Mouse (Mus musculus) neural tube, embryonic 10.5 days (tissue): ENCODE measurements around the gene Igsf3.

ENCODE experiments used
- DNase-seq: peaks from one replicate; pipeline ENCODE4 v3.0.0-alpha.2; 2017; ENCODE audit warnings: low spot score; ENCODE audit errors: extremely low spot score

Igsf3 gene

DNA sequence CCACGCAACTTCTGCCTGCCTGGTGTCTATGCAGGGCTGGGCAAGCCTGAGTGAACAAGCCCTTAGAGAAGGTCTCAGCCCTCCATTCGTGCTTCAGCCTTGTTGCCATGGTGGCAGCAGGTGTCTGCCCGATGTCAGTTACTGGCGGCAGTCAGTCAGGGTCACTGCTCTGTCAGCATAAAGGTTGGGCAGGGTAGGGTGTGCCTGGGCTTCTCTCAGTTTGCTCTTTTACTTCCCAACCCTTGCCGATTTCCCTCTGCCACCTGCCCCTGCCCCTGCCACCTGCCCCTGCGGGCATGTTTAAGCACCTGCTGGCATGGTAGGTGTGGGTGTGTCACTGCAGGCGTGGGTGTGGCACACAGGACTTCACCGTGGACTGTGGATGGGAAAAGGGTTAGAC lies 67.6 kb downstream of the Igsf3 start:
- DNase-seq = no peak

DNA sequence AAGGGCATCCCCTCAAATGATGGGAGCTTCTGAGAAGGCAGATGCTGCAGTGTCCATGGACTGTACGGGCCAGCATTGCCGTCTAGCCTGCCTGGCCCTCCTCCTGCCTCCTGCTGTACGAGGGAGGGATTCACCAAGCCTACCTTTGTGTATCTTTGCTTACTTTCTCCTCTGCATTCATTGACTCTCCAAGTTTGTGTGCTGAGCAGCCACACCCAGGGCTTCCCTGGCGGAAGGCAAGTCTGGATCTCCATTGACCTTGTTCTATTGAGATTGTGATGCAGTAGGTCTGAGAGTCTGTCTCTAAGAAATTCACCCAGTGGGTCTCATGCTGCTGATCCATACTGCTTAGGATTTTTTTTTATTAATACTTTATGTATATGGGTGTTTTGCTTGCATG lies 70.4 kb downstream of the Igsf3 start:
- no peak for DNase-seq

DNA sequence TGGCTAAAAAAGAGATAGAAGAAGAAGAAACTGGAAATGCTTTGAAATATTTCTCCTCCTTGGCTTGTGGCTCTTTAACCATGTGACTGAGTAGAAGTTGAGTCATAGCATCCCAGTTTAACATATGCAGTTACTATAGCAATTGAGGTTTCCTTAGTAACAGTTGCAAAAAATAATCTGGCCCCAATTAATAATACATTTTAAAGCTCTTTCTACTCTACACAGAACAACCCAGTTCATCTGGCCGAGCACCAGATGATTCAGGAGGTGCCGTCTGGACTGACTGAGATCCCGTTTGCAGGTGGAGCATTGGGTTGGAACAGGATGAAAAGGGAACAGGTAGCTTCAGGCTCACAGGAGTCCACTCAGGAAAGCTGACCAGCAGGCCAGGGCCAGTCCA lies 71.9 kb downstream of the Igsf3 start:
- no peak for DNase-seq

DNA sequence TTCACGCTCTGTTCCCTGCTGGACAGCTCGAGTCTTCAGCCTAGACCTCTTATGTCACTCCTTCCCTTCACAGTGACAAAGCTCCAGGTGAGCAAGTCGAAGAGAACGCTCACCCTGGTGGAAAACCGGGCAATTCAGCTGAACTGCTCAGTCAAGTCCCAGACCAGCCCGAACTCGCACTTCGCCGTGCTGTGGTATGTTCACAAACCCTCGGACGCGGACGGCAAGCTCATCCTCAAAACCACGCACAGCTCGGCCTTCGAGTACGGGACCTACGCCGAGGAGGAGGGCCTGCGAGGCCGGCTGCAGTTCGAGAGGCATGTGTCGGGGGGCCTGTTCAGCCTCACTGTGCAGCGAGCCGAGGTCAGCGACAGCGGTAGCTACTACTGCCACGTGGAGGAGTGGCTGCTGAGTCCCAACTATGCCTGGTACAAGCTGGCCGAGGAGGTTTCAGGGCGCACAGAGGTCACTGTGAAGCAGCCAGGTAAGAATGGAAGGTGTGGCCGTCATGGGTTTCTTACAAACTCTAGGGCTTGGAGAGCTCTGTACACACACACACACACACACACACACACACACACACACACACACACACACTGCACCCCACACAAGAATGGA lies 74.0 kb downstream of the Igsf3 start:
- no peak for DNase-seq

DNA sequence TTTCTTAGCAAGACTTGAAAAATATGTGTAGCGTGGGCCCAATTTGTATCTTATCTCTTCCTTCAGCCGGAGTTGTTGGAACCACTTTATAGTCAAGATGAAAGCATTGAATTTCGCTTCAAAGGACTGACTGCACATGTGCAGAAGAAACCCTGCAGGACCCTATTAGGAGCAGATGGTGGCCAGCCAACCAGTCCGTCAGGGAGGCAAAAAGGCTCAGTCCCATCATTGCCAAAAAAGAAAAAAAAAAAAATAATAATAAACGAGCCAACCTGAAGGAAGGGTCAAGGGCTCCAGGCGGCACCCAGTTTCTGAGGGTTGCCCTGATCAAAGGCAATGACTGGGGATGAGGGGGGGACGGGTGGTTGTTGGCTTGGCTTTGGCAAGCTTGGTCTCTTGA lies 83.7 kb downstream of the Igsf3 start:
- no peak for DNase-seq

DNA sequence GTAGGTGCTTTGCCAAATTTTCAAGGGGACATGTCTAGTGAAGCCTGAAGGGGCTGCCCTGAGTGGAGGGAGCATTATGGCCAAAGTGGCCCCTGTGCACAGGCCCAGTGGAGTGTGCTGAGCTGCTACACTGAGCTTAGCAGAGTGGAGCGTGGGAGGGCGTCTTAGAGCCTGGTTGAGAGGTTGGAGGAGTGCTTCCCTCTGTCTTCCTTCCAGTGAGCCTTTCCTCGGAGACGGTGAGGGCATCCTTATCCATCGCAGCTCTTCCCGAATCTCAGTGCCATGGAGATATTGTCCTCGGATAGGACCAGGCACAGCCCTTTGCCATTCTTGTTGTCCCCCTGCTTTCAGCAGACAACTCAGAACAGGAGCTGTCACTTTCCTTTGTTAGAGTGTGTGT lies 84.2 kb downstream of the Igsf3 start:
- DNase-seq = no peak

DNA sequence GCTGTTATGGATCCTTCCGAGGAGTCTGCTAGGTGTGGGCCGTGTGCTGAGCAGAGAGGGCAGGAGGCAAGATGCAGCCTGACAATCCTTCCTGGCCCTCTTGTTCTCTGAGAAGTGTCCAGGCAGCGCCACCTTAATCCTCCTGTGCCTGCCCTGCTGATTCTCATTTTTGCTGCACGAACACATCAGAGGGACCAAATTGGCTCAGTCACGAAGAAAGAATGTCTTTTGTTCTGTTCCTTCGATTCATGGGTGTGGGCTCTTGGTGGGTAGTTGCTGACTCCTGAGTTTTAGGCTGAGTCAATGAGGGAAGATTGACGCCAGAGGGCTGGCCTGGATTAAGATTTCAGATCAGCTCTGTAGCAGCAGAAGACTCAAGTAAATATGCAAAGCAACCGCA lies 84.9 kb downstream of the Igsf3 start:
- DNase-seq = peak; percentile 34

DNA sequence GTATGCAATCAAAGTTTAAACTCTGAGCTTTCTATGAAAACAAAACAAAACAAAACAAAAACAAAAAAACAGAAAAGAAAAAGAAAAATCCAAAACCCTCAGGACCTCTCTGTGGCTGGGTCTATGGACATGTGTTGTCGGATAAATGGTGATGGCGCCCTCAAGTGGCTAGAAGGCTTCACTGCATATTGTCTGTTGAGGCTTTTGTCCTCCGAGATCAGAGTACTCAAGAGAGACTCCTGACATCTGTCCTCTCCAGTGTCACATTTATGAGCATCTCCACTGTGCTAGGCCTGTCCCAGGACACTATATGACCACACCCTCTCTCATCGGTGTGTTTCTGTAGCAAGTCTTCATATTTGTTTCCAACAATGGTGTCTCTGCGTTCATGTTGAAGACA lies 85.4 kb downstream of the Igsf3 start:
- DNase-seq = peak; percentile 85

DNA sequence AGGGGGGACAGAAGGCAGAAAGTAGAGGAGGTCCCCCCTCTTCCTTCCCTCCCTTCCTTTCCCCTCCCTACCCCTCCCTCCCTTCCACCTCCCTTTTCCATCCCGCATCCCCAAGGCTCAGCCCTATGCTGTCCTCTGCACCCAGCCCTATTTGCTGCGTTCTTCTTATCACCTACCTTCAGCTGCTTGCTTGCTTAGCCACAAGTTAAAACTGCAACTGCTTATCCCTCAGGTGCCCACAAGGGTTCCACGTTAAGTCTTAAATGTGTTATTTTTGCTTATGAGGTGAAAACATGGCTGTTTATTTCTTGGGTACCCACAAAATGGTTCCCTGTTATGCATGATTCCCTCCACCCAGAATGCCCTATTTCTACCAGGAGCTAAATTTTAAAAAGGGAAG lies 86.6 kb downstream of the Igsf3 start:
- no peak for DNase-seq

DNA sequence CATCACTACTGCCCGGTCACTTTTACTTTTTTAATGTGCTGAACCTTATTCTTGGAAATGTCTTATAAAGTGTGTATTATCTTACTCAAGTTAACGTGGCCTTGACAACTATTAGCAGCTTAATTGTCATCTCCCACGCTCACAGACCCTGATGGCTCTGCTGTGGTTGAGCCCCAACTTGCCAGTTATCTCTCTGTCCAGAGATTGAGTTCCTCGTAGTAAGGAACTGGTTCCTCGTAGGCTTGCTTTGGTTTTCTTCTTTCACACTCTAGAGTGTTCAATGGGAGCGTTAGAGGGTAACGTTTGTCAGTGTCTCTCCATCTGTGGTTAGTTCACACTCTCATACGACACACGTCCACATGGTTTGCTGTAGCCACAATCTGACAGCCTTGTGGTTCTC lies 92.8 kb downstream of the Igsf3 start:
- DNase-seq = no peak

DNA sequence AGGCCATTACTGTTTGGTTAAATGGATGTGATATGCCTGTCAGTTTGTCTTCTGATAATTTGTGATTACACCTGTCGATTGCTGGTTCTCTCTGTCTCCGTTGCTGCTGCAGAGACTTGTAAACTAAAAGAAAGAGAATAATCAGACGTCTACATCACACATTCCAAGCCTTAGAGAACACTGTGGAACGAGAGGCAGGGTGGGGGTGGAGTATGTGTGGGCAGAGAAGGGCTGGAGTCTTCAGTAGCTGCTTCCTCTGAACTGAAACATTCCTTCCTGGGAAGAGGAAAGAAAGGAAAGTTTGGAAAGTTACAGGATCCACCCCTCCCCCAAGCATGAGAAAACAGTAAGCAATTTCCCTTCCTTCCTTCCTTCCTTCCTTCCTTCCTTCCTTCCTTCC lies 95.0 kb downstream of the Igsf3 start:
- DNase-seq = no peak

DNA sequence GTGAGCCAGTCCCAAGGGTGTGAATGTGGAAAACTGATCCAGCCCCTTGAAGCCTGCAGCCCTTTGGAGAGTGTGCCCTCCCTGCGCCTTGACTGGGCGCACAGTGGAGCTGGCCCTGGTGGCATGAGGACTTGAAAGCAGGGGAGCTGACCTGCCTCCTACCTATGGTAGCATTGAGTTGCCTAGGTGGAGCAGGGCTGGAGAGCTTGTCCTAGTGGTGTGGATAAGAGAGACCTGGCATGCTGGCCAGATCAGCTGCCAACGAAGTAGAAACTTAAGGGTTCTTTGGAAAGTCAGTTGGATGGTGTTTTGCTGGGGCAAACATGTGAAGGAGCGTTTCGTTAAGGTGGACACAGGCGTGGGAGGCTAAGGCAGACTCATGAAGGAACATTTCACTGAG lies 105.1 kb downstream of the Igsf3 start:
- no peak for DNase-seq

DNA sequence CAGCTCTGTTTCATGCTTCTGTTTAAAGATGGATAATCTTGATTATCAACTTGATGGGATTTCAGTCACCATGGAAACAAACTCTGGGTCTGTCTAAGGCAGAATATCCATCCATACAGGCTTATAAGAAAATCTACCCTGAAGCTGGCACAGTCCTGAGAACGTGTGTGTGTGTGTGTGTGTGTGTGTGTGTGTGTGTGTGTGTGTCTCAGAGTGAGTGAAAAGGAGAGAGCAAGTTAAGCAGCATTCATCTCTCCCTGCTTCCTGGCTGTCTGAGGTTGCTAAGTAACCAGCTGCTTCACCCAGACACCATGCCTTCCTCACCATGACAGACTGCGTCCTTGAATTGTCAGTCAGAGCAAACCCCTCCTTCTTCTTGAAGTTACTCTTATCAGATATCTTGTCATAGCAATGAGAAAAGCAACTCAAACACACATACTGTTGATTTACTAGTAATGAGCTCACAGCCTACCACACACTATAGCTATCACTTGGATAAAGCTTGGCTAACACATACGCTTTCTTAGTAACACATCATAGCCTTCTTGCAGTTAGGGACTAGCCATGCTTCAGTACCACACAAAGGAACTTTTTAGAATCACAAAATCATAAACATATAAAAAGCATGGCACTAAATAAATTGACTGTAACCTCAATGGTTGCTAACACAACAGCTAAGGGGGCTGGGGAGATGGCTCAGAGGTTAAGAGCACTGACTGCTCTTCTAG lies 106.5 kb downstream of the Igsf3 start:
- no peak for DNase-seq

DNA sequence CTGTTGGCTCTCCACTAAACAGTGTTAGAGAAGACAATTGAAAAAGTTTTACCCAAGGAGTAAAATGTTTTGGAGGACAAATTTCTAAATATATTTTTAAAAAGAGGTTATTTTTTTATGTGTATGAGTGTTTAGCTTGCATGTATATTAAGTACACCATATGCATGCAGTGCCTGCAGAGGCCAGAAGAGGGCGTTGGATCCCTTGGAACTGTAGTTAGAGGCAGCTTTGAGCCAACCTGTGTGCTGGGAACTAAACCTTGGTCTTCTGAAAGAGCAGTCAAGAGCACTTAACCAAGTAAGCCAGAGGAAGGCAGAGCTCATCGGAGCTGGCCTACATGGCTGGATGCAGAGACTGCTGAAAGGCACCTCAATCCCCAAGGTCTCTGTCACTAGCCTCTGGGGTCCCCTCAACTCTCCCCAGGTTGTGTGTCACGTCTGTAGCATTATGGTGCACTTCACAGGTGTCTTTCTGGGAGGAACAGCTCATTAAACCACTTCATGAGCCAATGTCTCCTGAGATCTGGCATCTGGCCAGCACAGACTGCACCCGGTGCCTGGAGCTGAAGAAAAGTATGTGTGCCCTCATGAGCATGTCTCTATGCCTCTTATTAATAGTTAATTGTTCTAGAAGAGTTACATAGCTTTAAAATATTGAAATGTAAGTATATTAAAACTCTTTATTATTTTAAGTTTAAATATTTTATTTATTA lies 109.3 kb downstream of the Igsf3 start:
- no peak for DNase-seq

DNA sequence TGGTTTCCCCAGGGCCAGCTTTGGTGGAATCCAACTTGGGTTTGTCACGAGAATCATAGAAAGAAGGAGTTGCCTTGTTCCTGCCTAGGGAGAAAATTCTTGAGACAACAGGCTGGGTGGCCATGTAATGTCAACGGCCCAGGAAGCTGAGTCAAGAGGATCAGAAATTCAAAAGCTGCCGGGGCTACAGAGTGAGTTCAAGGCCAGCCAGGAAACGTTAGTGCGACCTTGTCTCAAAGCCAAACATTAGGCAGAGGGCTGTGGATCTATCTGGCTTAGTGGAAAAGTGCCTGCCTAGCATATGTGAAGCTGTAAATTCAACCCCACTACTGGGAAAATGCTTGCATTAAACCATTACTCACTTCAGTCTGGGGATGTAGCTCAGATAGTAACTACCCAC lies 110.6 kb downstream of the Igsf3 start:
- DNase-seq = no peak

DNA sequence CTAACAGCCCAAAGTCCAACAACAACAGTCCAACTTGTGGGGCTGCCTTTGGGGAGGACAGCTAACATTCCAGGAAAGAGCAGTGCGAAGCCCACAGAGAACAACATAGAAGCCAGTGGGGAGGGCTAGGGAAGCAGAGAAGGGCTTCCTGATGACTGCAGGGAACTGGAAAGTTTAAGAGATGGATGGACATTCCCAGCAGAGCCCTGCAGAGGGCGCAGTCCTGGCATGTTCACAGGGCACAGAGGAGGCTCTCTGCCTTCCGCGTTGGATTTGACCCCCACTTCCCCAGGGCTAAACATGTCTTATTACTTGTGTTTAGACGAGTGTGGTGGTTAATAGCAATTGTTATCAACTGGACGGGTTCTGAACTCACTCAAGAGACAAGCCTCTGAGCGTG lies 111.3 kb downstream of the Igsf3 start:
- no peak for DNase-seq

DNA sequence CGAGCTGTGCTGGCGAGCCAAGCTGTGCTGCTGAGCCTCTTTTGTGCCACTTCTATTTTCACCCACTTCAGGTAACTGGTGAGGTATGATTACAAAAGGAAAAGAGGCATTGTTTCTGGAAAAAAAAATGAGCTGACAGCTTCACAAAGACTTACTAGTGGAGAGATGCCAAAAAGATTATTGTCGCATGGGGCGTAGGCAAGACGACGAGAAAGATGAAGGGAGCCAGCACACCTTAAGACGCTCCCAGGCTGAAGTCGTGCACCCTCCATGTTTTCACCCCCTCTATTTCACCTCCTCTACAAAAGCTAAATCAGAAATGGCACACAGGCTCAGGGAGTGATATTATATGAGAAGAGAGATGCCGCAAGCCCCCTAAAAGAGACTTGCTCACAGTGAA lies 113.6 kb downstream of the Igsf3 start:
- DNase-seq = no peak

DNA sequence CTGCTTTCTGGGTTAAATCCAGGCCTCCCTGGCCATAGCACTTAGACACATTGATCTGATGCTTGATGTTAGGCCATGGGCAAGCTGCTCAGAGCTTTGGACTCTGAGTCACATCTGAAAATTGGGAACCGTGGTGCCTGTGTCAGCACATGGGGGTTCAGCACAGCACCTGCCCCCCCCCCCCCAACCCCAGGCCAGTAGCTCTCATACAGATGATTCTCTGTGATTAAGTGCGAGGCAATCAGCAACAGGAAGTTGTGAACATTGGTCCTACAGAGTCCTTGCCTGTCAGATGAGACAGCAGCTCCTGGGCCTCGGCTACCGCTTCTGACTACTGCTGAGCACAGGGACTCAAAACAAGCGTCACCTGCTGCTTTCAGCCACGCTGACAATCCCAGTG lies 116.0 kb downstream of the Igsf3 start:
- DNase-seq = no peak

DNA sequence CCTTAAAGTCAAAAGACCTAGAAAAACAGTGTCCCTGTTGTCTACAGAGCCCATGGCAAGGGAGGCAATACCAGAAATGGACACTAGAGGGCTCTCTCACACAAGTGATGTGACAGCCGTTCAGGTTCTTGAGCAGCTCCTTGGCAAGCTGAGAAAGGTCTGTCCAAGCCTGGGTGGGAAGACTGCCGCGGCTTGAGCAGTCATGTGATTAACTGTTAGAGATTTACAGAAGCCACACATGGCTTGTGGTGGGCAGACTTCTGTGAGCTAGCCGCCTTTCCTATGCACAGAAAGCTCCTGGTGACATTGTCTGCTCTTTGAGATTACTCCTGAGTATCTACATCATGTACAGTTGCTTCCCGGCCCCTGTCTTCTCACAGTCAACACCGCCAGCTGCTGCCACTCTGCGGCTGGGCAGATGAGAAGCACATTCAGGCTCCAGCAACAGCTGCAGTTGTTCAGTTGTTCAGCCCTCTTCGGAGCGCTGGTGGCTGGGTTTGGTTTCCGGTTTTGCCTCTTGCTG lies 117.1 kb downstream of the Igsf3 start:
- peak; percentile 92 for DNase-seq

DNA sequence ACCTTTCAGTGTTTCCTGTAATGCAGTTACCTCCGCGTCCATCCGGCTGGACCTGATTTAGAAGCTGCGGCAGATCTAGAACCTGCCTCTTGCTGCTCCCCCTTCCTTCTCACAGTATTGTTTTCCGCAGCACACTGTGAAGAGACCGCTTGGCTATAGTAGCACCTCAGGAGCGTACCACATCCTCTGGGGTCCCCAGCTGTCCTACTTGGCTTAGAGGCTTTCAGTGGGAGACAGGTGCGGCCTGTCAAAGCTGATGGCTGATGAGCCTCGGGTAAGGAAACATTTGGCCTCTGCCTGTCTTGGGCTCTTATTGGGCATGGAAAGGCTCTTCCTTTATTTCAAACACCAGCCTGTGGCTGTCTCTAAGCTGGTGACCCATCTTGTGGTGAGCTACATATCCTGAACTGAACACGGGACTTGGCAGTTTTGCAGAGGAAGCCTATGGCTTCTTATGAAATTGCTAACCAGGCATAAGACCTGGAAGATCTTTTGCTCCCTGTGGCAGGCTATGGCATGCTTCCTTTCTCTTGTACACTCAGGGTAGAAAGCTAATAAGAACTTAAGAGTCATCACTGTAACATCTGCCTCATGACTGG lies 120.6 kb downstream of the Igsf3 start:
- no peak for DNase-seq

DNA sequence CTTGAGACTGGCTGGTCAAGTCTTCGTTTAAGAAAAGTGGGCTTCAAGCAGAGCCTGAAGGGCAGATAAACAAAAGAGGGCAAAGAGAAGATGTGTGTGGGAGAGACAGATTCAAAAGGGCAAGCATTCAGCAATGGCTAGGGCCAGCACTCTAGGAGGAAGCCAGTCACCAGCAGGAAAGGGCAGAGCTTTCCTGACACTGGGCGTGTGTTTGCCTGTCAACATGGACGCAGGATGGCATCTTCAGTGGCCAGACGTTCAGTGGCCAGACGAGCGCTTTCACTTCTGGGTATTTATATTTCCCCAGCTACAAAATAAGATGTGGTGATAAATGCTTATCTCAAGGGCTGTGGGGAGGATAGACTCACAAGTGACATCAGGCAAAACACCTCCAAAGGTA lies 123.0 kb downstream of the Igsf3 start:
- DNase-seq = no peak

DNA sequence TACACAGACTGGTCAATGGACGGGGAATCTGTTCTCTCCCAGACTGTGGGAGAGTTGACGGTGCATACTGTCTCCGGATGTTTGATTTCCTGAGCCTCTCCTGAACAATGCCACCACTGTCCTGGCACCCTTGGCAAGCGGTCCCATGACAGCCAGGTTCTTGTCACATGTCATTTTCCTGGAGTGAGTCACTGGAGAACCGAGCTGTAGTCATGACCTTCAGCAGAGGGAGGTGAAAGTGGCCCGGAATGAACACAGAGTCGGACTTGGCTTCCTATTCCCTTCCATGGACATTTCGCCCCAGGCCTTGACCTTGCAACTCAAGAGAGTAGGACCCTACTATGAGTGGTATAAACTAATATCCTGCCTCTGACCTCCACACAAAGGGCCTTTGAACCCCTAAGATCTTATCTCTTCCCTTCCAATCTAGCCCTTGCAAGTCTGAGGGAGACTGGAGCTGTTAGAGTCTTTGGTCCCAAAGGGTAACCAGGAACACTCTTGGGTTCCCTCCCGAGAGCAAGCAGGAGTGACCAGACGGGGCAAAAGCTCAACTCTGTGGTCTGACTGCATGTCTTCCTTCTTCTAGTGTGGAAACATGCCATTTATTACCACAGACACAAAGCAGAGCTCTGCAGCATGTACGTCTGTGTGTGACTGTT lies 123.6 kb downstream of the Igsf3 start:
- no peak for DNase-seq
